In the genomic region with DNA sequence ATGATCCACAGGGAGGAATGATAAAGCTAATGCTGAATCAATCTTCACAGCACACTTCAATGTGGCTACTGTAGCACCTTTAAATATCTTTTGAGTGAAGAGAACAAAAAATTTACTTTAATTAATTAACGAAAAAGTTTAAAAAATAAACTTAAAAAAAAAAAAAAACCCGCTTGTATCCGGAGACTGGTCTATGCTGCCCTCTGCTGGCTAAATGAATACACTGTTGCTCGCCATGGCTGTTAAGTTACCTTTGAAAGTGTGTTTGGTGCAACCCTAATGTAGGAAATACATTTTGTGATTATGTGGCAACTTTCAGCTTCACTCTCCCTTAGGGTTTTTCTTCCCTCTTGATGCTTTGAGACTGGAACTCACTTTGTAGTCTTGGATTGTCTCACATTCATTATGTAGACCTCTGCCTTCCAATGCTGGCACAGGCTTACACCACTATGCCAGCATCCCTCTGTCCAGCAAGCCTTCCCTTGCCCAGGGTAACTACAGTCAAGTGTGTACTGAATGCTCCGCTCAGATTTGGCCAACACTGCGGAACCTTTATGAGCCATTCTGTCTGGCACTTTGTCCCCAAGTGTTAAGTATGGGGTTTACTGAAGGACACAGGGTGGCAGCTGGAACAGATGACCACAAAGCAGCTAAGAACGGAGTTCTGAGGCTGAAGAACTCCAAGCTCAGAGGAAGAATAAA, we compare ENCODE assay signal across 9 mouse cellular contexts. TPM values are rescaled to one million over a fixed set of nuclear protein-coding genes. Genes with fewer than 3 reads are reported as not detected.
A peak's percentile ranks its signal among the peaks of the same experiment; 100 is the strongest.
DNase-seq lines count a peak whose midpoint lies in the region; ATAC-seq and TF ChIP-seq lines count a peak whose summit lies in the region.
"Had no signal": no experiment of that assay in that cellular context is flagged by ENCODE, and none has a peak within 500 bp of the region (broad histone marks: within the 10 kb centered on the region; RNA-seq: fewer than 3 reads in every experiment).

No protein-coding gene starts in this region.

- in situ Hi-C loops in Patski (cut with MboI; ENCODE audit: low pct_unique_long_range_greater_than_20kb): no loop called here

- peak; percentile 79 for DNase-seq in adrenal gland, postnatal 10 days
- no peak for DNase-seq in adrenal gland, postnatal 25 days
- peak; percentile 47 to 69 for DNase-seq in left cerebral cortex, adult 18-20 months (ENCODE audit: low spot score in 2 of 2)
- DNase-seq in left cerebral cortex, adult 8-10 months (ENCODE audit: low spot score in 2 of 2): no peak
- no peak for DNase-seq in Patski (ENCODE audit: low read depth, low spot score)
- peak; percentile 68 to 84 for DNase-seq in left cerebral cortex, postnatal 14 days (ENCODE audit: low spot score in 2 of 2)
- DNase-seq in splenic B cell, adult 2 months (ENCODE audit: low read depth, low spot score): peak; percentile 90

- intact Hi-C loops in left cerebral cortex, postnatal 14 days (cut with DNase I): loop anchor here (5.0 kb wide), 1 partner anchor 118 kb away; no protein-coding TSS in a partner anchor

- H3K4me1 ChIP-seq in embryonic fibroblast, embryonic 13.5 days (ENCODE audit: control insufficient read depth, insufficient read depth, low read length): peaks cover 14% of the 10 kb centered on the region

- CTCF ChIA-PET in Patski (lab: Charles Lee): interaction anchor here (0.7 to 4.2 kb wide), 12 partner anchors 9 to 117 kb away, joined by 3 to 13 read pairs (median 5); no protein-coding TSS in a partner anchor

- POLR2A ChIA-PET in Patski (lab: Charles Lee): interaction anchor here (0.7 kb wide), 1 partner anchor 28 kb away, joined by 4 read pairs; no protein-coding TSS in a partner anchor

- no peak overlapping the region for H3K27ac ChIP-seq in embryonic fibroblast, embryonic 13.5 days (ENCODE audit: insufficient read depth, low read length)
- H3K27ac ChIP-seq: heart, embryonic 15.5 days had no signal

- no peak for ATAC-seq in Patski

- peak; percentile 75 for TF ChIP-seq CTCF in Patski (IDR thresholded peaks at IDR 0.05)
- 0 out of 2 replicates have a peak, but pooled peaks have one; percentile 5 for TF ChIP-seq CTCF in embryonic fibroblast, embryonic 13.5 days (IDR thresholded peaks at IDR 0.05; ENCODE audit: borderline replicate concordance, insufficient read depth, low read length)

- H3K27me3 ChIP-seq in Patski: no peaks in the 10 kb centered on the region
- no peaks in the 10 kb centered on the region for H3K27me3 ChIP-seq in splenic B cell, adult 2 months (ENCODE audit: control insufficient read depth, insufficient read depth, low read length, poor library complexity, severe bottlenecking)
- H3K27me3 ChIP-seq: heart, embryonic 15.5 days had no signal

- TF ChIP-seq POLR2A in embryonic fibroblast, embryonic 13.5 days (IDR thresholded peaks at IDR 0.05; ENCODE audit: low read depth, low read length): no peak

- H3K36me3 ChIP-seq in splenic B cell, adult 2 months (ENCODE audit: control insufficient read depth, insufficient read depth, low read length, poor library complexity, severe bottlenecking): no peaks in the 10 kb centered on the region; the same call in 1 of the 2 replicates
- H3K36me3 ChIP-seq: heart, embryonic 15.5 days had no signal

- H3K4me3 ChIP-seq in embryonic fibroblast, embryonic 13.5 days (ENCODE audit: insufficient read depth, low read length): no peak overlapping the region
- H3K4me3 ChIP-seq: heart, embryonic 15.5 days had no signal

RNA-seq across cellular contexts. Expression of a gene that starts 27.7 kb away (rescaled TPM):
- total RNA-seq in adrenal gland, postnatal 10 days (2021): 10 to 100 TPM; 51.0 to 56.2 TPM
- total RNA-seq in adrenal gland, postnatal 25 days (2021): 28.9 and 42.2 TPM in 2 replicates
- 10 to 100 TPM; 62.0 to 68.2 TPM for total RNA-seq in left cerebral cortex, adult 18-20 months (2021)
- 10 to 100 TPM; 62.7 to 77.3 (median 68.8) TPM for total RNA-seq in left cerebral cortex, adult 8-10 months (2022)
- polyA plus RNA-seq in Patski (2021): 30.8 TPM
- 11.8 and 12.6 TPM in 2 replicates for polyA plus RNA-seq in embryonic fibroblast, embryonic 13.5 days (2011; ENCODE audit: insufficient read length, low read depth, missing spikeins)
- 10 to 100 TPM; 62.5 to 71.8 TPM for total RNA-seq in left cerebral cortex, postnatal 14 days (2021)

Comparison
In these comparisons a context has a peak if more than half of its experiments do, and no peak if none do; other contexts are left out.
1. DNase-seq: peak in adrenal gland, postnatal 10 days (single experiment), left cerebral cortex, adult 18-20 months (2 of 2), left cerebral cortex, postnatal 14 days (2 of 2) and splenic B cell, adult 2 months (single experiment); none in adrenal gland, postnatal 25 days (single experiment), left cerebral cortex, adult 8-10 months (0 of 2) and Patski (single experiment).